12 mouse cellular contexts compared by ENCODE assay signal in the genomic region with DNA sequence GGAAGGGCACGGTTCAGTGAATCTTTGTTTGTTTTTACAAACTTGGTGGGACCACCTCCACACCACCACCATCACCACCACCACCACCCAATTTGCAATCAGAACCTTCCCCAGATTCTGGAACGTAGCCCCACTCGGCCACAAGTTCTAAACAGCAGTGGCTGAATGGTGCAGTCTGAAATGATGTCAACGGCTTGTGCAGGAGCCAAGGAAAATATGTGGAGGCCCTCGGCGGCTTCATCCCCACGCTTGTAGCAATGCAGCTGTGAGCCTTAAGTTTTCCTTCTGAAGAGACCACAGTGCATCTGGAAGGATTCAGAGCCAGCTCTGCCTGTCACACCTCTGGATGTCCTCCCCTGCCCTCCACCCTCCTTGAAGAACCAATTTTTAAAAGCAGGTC.
DNase-seq lines count a peak whose midpoint lies in the region; ATAC-seq and TF ChIP-seq lines count a peak whose summit lies in the region.
"Had no signal": no experiment of that assay in that cellular context is flagged by ENCODE, and none has a peak within 500 bp of the region (broad histone marks: within the 10 kb centered on the region; RNA-seq: fewer than 3 reads in every experiment).

No protein-coding gene starts in this region.

- no peak for TF ChIP-seq CTCF in lung, adult 2 months (IDR thresholded peaks at IDR 0.05; ENCODE audit: insufficient read depth, low read length)

- no peak overlapping the region for H3K4me2 ChIP-seq in lung, embryonic 15.5 days
- H3K4me2 ChIP-seq in stomach, embryonic 16.5 days (ENCODE audit: low read depth, low read length) = no peak overlapping the region

- no peaks in the 10 kb centered on the region for H3K27me3 ChIP-seq in lung, embryonic 15.5 days
- no peaks in the 10 kb centered on the region for H3K27me3 ChIP-seq in stomach, embryonic 16.5 days (ENCODE audit: control insufficient read depth, insufficient read depth, low read length)

- WGBS in lung, embryonic 15.5 days = 40% methylated on average over 7 of the region's 7 CpGs
- 59% methylated on average over 7 of the region's 7 CpGs for WGBS in lung, adult 2 months
- 49% methylated on average over 7 of the region's 7 CpGs for WGBS in stomach, embryonic 16.5 days

- no peak for TF ChIP-seq POLR2A in lung, adult 2 months (IDR thresholded peaks at IDR 0.05; ENCODE audit: borderline replicate concordance, extremely low read depth, low read depth, low read length)

- H3K4me1 ChIP-seq in lung, embryonic 15.5 days = peaks cover 39% of the 10 kb centered on the region
- no peaks in the 10 kb centered on the region for H3K4me1 ChIP-seq in lung, adult 2 months (ENCODE audit: control insufficient read depth, insufficient read depth, low read length)
- H3K4me1 ChIP-seq in stomach, embryonic 16.5 days (ENCODE audit: control insufficient read depth, insufficient read depth, low read length) = peaks cover 25% of the 10 kb centered on the region

- no peak overlapping the region for H3K4me3 ChIP-seq in lung, embryonic 15.5 days
- no peak overlapping the region for H3K4me3 ChIP-seq in lung, adult 2 months (replicated peaks; ENCODE audit: extremely low read depth, low read depth, low read length)
- H3K4me3 ChIP-seq in stomach, embryonic 16.5 days (replicated peaks; ENCODE audit: low read length) = no peak overlapping the region

- no peaks in the 10 kb centered on the region for H3K36me3 ChIP-seq in lung, embryonic 15.5 days
- H3K36me3 ChIP-seq in stomach, embryonic 16.5 days (ENCODE audit: control insufficient read depth, insufficient read depth, low read length) = no peaks in the 10 kb centered on the region

- ATAC-seq in lung, embryonic 15.5 days (ENCODE audit: borderline replicate concordance, extremely low read depth, low FRiP score, low TSS enrichment) = peak; percentile 64; the same call in 1 of the 2 replicates
- 0 out of 2 replicates have a peak, but pooled peaks have one; percentile 47 for ATAC-seq in stomach, embryonic 16.5 days (ENCODE audit: insufficient read depth, low FRiP score)
- ATAC-seq in megakaryocyte progenitor cell, adult 5-6 weeks (replicated peaks; ENCODE audit: poor library complexity) = no peak
- ATAC-seq: activated CD4-positive, CD25-positive, alpha-beta regulatory T cell, adult 4 months; hindbrain, embryonic 16.5 days had no signal

- no peak for DNase-seq in lung, adult 2 months
- peak; percentile 22 for DNase-seq in gastrocnemius, postnatal 25 days
- DNase-seq in kidney, postnatal 4 days = peak; percentile 53 to 65
- DNase-seq in thymus, postnatal 10 days (ENCODE audit: low spot score in 2 of 2) = no peak
- DNase-seq: right cerebral cortex, postnatal 14 days; thymus, adult 2 months had no signal

- peak overlapping the region; percentile 68 for H3K27ac ChIP-seq in lung, embryonic 15.5 days
- H3K27ac ChIP-seq in stomach, embryonic 16.5 days (ENCODE audit: low read length) = peak overlapping the region; percentile 58
- H3K27ac ChIP-seq: macrophage had no signal

- no peaks in the 10 kb centered on the region for H3K9me3 ChIP-seq in lung, embryonic 15.5 days
- H3K9me3 ChIP-seq in stomach, embryonic 16.5 days (replicated peaks; ENCODE audit: control insufficient read depth, low read length) = no peaks in the 10 kb centered on the region

- H3K9ac ChIP-seq in lung, embryonic 15.5 days = no peak overlapping the region
- H3K9ac ChIP-seq in stomach, embryonic 16.5 days (ENCODE audit: low read length) = no peak overlapping the region

Comparison
In these comparisons a context has a peak if more than half of its experiments do, and no peak if none do; other contexts are left out.
1. DNase-seq: peak in gastrocnemius, postnatal 25 days (single experiment) and kidney, postnatal 4 days (2 of 2); none in lung, adult 2 months (single experiment) and thymus, postnatal 10 days (0 of 2).